In genomic region chr10:3573905-3574500, GRCm38 (mm10) we compare ENCODE assay signal across 8 mouse cellular contexts. TPM values are rescaled to one million over a fixed set of nuclear protein-coding genes. Genes with fewer than 3 reads are reported as not detected.
A peak's percentile ranks its signal among the peaks of the same experiment; 100 is the strongest.
DNase-seq lines count a peak whose midpoint lies in the region; ATAC-seq and TF ChIP-seq lines count a peak whose summit lies in the region.
"Had no signal": no experiment of that assay in that cellular context is flagged by ENCODE, and none has a peak within 500 bp of the region (broad histone marks: within the 10 kb centered on the region; RNA-seq: fewer than 3 reads in every experiment).

No protein-coding gene starts in this region.

- peak; percentile 31 for DNase-seq in midbrain, embryonic 14.5 days
- no peak for DNase-seq in midbrain, embryonic 11.5 days (ENCODE audit: low spot score, missing footprints)
- DNase-seq in heart, postnatal 36 days, result peak; percentile 49 to 58
- DNase-seq in lung, postnatal 10 days, result peak; percentile 74
- DNase-seq in left cerebral cortex, postnatal 36 days (ENCODE audit: low spot score in 2 of 2), result no peak
- DNase-seq in right cerebral cortex, postnatal 14 days, result no peak

- no peaks in the 10 kb centered on the region for H3K27me3 ChIP-seq in midbrain, embryonic 14.5 days (ENCODE audit: control insufficient read depth, insufficient read depth, low read length)
- H3K27me3 ChIP-seq in midbrain, embryonic 11.5 days (ENCODE audit: control insufficient read depth, insufficient read depth, low read length), result no peaks in the 10 kb centered on the region
- H3K27me3 ChIP-seq: limb, embryonic 13.5 days had no signal

- no peak overlapping the region for H3K4me2 ChIP-seq in midbrain, embryonic 14.5 days (ENCODE audit: low read length)
- H3K4me2 ChIP-seq in midbrain, embryonic 11.5 days, result no peak overlapping the region
- H3K4me2 ChIP-seq: limb, embryonic 13.5 days had no signal

- TF ChIP-seq POLR2A in bone marrow, adult 2 months (IDR thresholded peaks at IDR 0.05; ENCODE audit: borderline replicate concordance, control insufficient read depth, low read depth, low read length), result no peak

- H3K4me1 ChIP-seq in midbrain, embryonic 14.5 days (ENCODE audit: control insufficient read depth, insufficient read depth, low read length), result no peaks in the 10 kb centered on the region
- H3K4me1 ChIP-seq in midbrain, embryonic 11.5 days (ENCODE audit: control insufficient read depth, insufficient read depth, low read length), result no peaks in the 10 kb centered on the region
- H3K4me1 ChIP-seq in bone marrow, adult 2 months (ENCODE audit: control insufficient read depth, insufficient read depth, low read length), result no peaks in the 10 kb centered on the region
- H3K4me1 ChIP-seq: limb, embryonic 13.5 days had no signal

- TF ChIP-seq CTCF in bone marrow, adult 2 months (IDR thresholded peaks at IDR 0.05; ENCODE audit: control insufficient read depth, insufficient read depth, low read length), result 0 out of 2 replicates have a peak, but pooled peaks have one; percentile 35

- no peaks in the 10 kb centered on the region for H3K36me3 ChIP-seq in midbrain, embryonic 14.5 days (ENCODE audit: control insufficient read depth, insufficient read depth, low read length)
- no peaks in the 10 kb centered on the region for H3K36me3 ChIP-seq in midbrain, embryonic 11.5 days (ENCODE audit: control insufficient read depth, insufficient read depth, low read length)
- H3K36me3 ChIP-seq: limb, embryonic 13.5 days had no signal

- no peak overlapping the region for H3K9ac ChIP-seq in midbrain, embryonic 14.5 days (replicated peaks; ENCODE audit: low read length)
- H3K9ac ChIP-seq in midbrain, embryonic 11.5 days (ENCODE audit: low read length), result no peak overlapping the region
- H3K9ac ChIP-seq: limb, embryonic 13.5 days had no signal

- intact Hi-C loops in heart, postnatal 36 days (cut with DNase I), result loop anchor here (2.0 to 5.0 kb wide), 4 partner anchors 58 to 231 kb away; partner anchors contain the start of gene Plekhg1
- intact Hi-C loops in left cerebral cortex, postnatal 36 days (cut with DNase I), result loop anchor here (2.0 to 10.0 kb wide), 2 partner anchors 171 to 371 kb away; partner anchors contain the start of gene Plekhg1

- no peak for ATAC-seq in midbrain, embryonic 14.5 days (ENCODE audit: low FRiP score, low TSS enrichment)
- no peak for ATAC-seq in midbrain, embryonic 11.5 days (ENCODE audit: low FRiP score)

- H3K9me3 ChIP-seq in midbrain, embryonic 14.5 days (ENCODE audit: control insufficient read depth, low read length), result no peaks in the 10 kb centered on the region
- H3K9me3 ChIP-seq in midbrain, embryonic 11.5 days (ENCODE audit: control insufficient read depth, low read length), result no peaks in the 10 kb centered on the region
- H3K9me3 ChIP-seq: limb, embryonic 13.5 days had no signal

- WGBS in midbrain, embryonic 14.5 days, result 63% methylated on average over 4 of the region's 4 CpGs
- 67% methylated on average over 4 of the region's 4 CpGs for WGBS in midbrain, embryonic 11.5 days
- 52% methylated on average over 4 of the region's 4 CpGs for WGBS in bone marrow, adult 2 months

- H3K4me3 ChIP-seq in midbrain, embryonic 14.5 days (replicated peaks; ENCODE audit: low read depth, low read length), result no peak overlapping the region
- no peak overlapping the region for H3K4me3 ChIP-seq in midbrain, embryonic 11.5 days (ENCODE audit: low read depth, low read length)
- no peak overlapping the region for H3K4me3 ChIP-seq in bone marrow, adult 2 months (replicated peaks; ENCODE audit: control insufficient read depth, low read depth, low read length)
- H3K4me3 ChIP-seq: limb, embryonic 13.5 days had no signal

- no peak overlapping the region for H3K27ac ChIP-seq in midbrain, embryonic 14.5 days (replicated peaks; ENCODE audit: low read depth, low read length)
- no peak overlapping the region for H3K27ac ChIP-seq in midbrain, embryonic 11.5 days (ENCODE audit: low read depth, low read length)
- no peak overlapping the region for H3K27ac ChIP-seq in bone marrow, adult 2 months (ENCODE audit: control insufficient read depth, insufficient read depth, low read depth, low read length, poor library complexity)
- H3K27ac ChIP-seq: limb, embryonic 13.5 days had no signal

RNA-seq across cellular contexts. Expression of gene Iyd, which starts 34.0 kb away (rescaled TPM):
- polyA plus RNA-seq in midbrain, embryonic 14.5 days (2014; fragmentation: Nextera tagmentation; extraction: Ambion mirVana), result 0.51 and 0.63 TPM in 2 replicates
- polyA plus RNA-seq in midbrain, embryonic 11.5 days (2014; fragmentation: Nextera tagmentation; extraction: Ambion mirVana), result not detected in 2 replicates
- not detected in 2 replicates for polyA plus RNA-seq in bone marrow, adult 2 months (2011; ENCODE audit: insufficient read depth, insufficient read length, low replicate concordance, missing spikeins)
- not detected for total RNA-seq in heart, postnatal 36 days (2021)
- total RNA-seq in left cerebral cortex, postnatal 36 days (2021), result under 1 TPM; 0.32 to 0.59 TPM

Comparison
In these comparisons a context has a peak if more than half of its experiments do, and no peak if none do; other contexts are left out.
1. DNase-seq: peak in midbrain, embryonic 14.5 days (single experiment), heart, postnatal 36 days (2 of 2) and lung, postnatal 10 days (single experiment); none in midbrain, embryonic 11.5 days (single experiment), left cerebral cortex, postnatal 36 days (0 of 2) and right cerebral cortex, postnatal 14 days (single experiment).